Mouse (Mus musculus): Measurements from ENCODE around the gene Msmb.
"Not testable (repeated sequence)": the region's sequence is repeated elsewhere in the genome, so short reads cannot be mapped to it uniquely, and the experiment has no call there.

Gene Msmb

GRCm38 (mm10) chr14:32175310-32175709 lies 33.5 kb downstream of the Msmb start:
- no peak for DNase-seq (ENCODE audit: low spot score in 2 of 2)

DNA sequence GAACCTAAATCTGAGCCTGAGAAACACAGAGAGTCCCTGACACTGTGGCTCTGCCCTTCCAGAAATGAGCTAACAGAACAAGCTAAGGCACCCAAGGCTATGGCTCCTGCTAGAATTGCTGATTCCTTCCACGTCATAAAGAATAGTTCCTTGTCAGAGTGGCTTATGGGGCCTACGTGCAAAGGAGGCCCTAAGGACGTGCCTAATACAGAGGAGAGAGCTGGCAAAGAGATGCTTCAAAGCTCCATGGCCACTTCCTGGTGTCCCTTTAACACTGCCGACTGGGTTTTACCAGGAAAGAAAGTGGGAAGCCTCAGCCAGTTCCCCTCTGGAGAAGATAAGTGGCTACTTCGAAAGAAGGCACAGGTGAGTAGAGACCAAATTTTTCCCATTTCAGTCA lies 34.8 kb downstream of the Msmb start:
- DNase-seq (ENCODE audit: low spot score in 2 of 2) = not testable (repeated sequence)

GRCm38 (mm10) chr14:32179393-32180195 lies 37.8 kb downstream of the Msmb start:
- no peak for DNase-seq (ENCODE audit: low spot score in 2 of 2)

DNA sequence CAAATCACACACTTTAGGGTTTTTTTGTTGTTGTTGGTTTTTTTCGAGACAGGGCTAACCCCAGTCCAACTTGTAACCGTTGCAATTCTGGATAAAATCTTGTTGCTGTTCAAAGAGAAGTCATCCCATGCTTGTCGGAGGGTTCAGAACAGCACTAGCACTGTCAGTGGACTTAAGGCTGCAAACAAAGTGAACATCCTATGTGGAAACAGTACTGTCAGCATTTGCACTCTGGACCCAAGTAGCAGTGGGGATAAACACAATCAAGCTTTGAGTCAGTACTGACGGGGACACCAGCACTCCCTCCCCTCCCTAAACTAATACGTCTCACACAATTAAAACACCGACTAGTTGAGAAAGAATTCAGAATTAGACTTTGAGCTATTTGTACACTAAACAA lies 39.0 kb downstream of the Msmb start:
- DNase-seq (ENCODE audit: low spot score in 2 of 2) = no peak

DNA sequence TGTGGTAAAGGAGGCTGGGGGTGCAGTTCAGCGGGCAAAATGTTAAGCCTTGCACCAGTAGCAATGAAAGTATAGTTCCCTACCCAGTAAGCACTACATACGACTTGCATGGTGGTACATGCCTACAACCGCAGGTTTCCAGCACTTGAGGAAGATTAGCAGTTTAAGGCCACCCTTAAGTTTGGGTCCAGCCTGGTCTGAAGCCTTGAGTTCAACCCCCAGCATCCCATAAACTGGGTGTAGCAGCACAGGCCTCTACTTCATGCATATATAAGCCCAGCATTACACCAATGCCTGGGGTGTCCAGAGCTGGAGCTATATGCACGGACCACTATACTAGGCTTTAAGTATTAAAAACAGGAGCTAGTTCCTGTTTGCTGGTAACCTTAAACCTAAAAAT lies 42.0 kb downstream of the Msmb start:
- DNase-seq (ENCODE audit: low spot score in 2 of 2) = no peak

DNA sequence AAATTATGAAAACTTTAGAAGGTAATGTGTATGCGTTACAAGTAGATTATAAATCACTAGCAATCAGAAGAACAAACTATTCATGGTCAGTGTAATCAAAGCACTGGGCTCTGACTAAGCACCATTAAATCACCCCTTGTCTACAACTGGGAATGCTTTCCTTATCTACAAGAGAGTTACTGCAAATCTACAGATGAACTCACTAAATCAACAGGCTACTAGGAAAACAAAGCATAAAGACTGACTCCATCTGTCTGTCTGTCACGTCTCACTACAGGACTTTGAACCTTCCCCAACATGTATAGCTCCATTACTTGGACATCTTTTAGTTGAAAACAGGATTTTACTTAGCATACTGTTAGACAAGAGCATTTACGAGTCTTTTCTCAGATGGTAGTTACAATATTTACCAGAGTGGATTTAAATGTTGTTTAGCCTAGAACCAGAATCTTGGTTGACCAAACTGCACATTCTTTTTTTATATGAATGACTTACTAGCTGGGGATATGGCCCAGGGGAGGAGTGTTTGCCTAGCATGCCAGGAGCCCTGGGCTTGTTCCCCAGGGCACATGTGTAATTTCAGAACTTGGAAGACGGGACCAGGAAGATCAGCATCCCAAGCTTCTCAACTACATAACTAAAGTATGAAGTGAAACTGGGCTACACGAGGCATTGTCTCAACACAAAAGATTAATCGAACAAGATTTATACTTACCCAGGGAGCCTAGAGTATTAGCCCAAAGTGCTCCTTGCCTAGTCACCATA lies 49.0 kb downstream of the Msmb start:
- no peak for DNase-seq (ENCODE audit: low spot score in 2 of 2)

GRCm38 (mm10) chr14:32191926-32192325 lies 50.1 kb downstream of the Msmb start:
- no peak for DNase-seq (ENCODE audit: low spot score in 2 of 2)

DNA sequence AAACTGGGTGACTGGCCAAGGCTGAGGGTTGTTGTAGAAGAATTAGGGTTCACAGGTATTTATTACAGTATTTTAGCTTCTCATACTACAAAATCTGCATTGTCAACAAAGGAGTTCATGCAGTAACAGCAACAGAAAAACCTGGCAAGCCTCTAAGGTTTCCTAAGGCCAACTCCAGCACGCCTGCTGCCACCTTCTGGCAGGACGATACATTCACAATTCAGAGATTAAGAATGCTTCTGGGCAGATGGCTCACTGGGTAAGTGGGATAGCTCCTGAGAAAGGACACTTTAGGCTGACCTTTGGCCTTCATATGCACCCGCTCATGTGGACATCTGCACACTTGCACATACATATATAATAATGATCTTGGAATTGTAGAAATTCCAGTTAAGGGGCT lies 50.6 kb downstream of the Msmb start:
- peak; percentile 16 to 23 for DNase-seq (ENCODE audit: low spot score in 2 of 2)

- DNase-seq (ENCODE audit: low spot score in 2 of 2) = not testable (repeated sequence)
These were observed 51.7 kb downstream of the Msmb start for GRCm38 (mm10) chr14:32193557-32193956.

GRCm38 (mm10) chr14:32201354-32201753 lies 59.5 kb downstream of the Msmb start:
- no peak for DNase-seq (ENCODE audit: low spot score in 2 of 2)

DNA sequence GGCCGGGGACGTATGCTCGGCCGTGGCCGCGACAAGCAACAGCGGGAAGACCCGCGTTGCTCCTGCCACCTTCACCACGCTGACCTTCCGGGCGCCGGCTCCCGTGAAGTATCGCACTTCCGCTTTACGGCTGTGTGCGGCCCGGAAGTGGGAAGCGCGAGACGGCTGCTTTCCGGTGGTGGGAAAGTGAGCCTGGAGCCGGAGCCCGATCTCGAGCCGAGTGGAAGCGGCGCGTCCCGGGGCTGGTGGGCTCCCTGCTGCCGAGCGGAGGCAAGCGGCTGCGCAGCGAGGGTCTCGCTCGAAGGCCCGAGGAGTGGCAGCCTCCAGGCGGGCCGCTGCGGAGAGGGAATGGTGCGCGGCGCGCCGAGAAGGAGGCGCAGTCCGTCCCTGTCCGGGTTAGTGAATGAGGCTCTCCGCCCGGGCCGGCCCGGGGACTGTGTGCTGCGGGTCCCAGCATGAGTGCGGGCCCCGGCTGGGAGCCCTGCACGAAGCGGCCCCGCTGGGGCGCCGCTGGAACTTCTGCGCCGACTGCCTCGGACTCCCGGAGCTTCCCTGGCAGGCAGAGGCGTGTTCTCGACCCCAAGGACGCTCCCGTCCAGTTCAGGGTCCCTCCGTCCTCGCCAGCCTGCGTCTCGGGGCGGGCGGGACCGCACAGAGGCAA lies 60.1 kb downstream of the Msmb start, which contains the start of the genes Timm23 and Parg:
TSS of gene Timm23 (minus strand) at position 108 of the 661 bp plus-strand sequence.
TSS of gene Parg (plus strand) at position 159 of the 661 bp plus-strand sequence.
- peak; percentile 87 to 89 for DNase-seq (ENCODE audit: low spot score in 2 of 2)
